Mouse (Mus musculus) testis, postnatal 14 days (tissue): ENCODE measurements around the gene Kdm6b.
A peak's percentile ranks its signal among the peaks of the same experiment; 100 is the strongest.

Source experiments
- DNase-seq: peaks from one replicate; pipeline ENCODE4 v3.0.0; 2021; ENCODE audit warnings: low spot score

Kdm6b gene

GRCm38 (mm10) chr11:69388680-69389079 is 24.8 kb downstream of the Kdm6b start:
- DNase-seq: no peak

GRCm38 (mm10) chr11:69386758-69387157 is 26.7 kb downstream of the Kdm6b start:
- no peak for DNase-seq

GRCm38 (mm10) chr11:69384979-69385378 is 28.5 kb downstream of the Kdm6b start:
- no peak for DNase-seq

GRCm38 (mm10) chr11:69382478-69383105 is 30.9 kb downstream of the Kdm6b start:
- DNase-seq: no peak

- DNase-seq: no peak
Measured at GRCm38 (mm10) chr11:69381356-69381755, 32.1 kb downstream of the Kdm6b start.

- no peak for DNase-seq
Measured at GRCm38 (mm10) chr11:69379600-69379999, 33.9 kb downstream of the Kdm6b start.

- no peak for DNase-seq
Measured at GRCm38 (mm10) chr11:69377766-69378165, 35.7 kb downstream of the Kdm6b start.

- no peak for DNase-seq
Measured at GRCm38 (mm10) chr11:69375646-69376045, 37.8 kb downstream of the Kdm6b start.

GRCm38 (mm10) chr11:69373223-69373965 is 40.1 kb downstream of the Kdm6b start:
- DNase-seq: no peak

GRCm38 (mm10) chr11:69372780-69373170 is 40.7 kb downstream of the Kdm6b start:
- no peak for DNase-seq

GRCm38 (mm10) chr11:69372056-69372779 is 41.3 kb downstream of the Kdm6b start:
- DNase-seq: peak; percentile 33

GRCm38 (mm10) chr11:69371601-69372000 is 41.9 kb downstream of the Kdm6b start:
- no peak for DNase-seq

- DNase-seq: no peak
Measured at GRCm38 (mm10) chr11:69370817-69371215, 42.7 kb downstream of the Kdm6b start.

- no peak for DNase-seq
Measured at GRCm38 (mm10) chr11:69369990-69370816, 43.3 kb downstream of the Kdm6b start.

GRCm38 (mm10) chr11:69369215-69369989 is 44.1 kb downstream of the Kdm6b start, which contains the start of gene Chd3:
TSS of gene Chd3 (minus strand) at chr11:69369406.
- peak; percentile 59 for DNase-seq

- peak; percentile 68 for DNase-seq
Measured at GRCm38 (mm10) chr11:69368356-69369214, 44.9 kb downstream of the Kdm6b start.

- peak; percentile 54 for DNase-seq
Measured at GRCm38 (mm10) chr11:69367616-69368355, 45.7 kb downstream of the Kdm6b start.

GRCm38 (mm10) chr11:69366855-69367615 is 46.4 kb downstream of the Kdm6b start:
- DNase-seq: peak; percentile 38
